Mouse (Mus musculus) layer of hippocampus, adult 11-12 months (tissue): Measurements from ENCODE around the gene Sod1.
"Not testable (repeated sequence)": the region's sequence is repeated elsewhere in the genome, so short reads cannot be mapped to it uniquely, and the experiment has no call there.

ENCODE experiments used
- DNase-seq: peaks from one replicate; pipeline ENCODE4 v3.0.0; 2022; ENCODE audit warnings: low spot score

Sod1 gene

DNA sequence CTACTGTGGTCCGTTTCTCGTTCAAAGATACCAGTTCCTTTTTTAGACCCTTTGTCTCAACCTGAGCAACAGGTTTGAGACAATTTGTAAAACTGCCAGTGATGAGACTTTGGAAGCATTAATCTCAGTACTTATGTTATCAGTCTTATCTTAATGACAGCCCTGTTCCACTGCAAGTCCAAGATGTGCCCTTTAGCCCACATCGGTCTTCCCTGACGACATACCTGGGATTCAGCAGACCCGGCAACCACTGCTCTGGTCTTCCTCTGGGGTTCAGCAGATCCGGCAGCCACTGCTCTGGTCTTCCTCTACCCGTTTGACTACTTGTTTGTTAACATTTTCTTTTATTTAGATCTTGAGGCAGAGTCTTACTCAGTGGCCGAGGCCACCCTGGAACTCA, 8.8 kb upstream of the Sod1 start:
- DNase-seq, result no peak

DNA sequence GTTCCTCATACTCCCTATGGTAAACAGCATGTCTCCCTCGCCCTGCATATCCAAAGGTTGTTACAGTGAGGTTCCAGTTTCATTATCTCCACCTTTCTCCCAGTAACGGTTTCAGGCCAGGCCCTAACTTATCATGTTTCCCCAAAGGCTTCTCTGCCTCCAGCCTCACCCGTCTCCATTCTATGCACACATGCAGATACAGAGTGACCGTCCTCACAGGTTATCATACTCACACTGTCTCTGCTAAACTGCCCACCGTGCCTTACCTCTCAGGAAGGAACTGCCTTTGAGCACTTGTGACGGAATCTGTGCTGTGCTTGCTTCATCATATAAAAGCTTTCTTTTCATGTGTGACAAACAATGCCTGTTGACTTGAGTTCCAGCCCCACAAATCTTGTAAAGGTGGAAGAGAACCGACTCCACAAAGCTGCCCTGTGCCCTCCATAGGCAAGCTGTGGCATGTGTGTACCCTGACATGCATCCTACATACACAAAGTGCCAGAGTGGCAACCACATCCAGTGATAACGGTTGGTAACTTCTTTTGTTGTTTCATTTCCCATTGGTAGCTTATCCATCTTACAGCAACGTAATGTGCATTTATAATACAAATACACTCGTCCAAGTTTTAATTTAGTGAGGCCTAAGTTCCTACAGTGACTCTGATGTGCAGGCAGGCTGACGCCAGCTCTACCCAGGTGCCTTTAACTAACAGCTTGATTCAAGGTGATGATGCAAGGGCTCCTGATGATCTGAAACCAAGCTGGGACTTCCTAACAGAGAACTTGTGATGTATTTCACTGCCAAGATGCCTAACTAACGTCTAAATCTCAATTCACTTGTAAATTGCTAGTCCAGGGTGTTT, 6.8 kb upstream of the Sod1 start:
- no peak for DNase-seq

- no peak for DNase-seq
These were observed 5.6 kb upstream of the Sod1 start for GRCm38 (mm10) chr16:90214731-90215565.

DNA sequence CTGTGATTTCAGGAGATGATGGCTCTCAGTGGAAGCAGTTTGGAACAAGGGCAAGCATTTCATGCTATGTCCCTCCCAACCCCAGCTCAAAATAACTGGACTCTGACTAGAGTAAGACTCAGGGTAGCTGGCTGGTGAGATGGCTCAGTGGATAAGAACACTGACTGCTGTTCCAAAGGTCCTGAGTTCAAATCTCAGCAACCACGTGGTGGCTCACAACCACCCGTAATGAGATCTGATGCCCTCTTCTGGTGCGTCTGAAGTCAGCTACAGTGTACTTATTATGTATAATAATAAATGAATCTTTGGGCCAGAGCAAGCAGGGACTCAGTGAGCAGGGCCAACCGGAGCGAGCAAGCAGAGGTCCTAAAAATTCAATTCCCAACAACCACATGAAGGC, 4.7 kb upstream of the Sod1 start:
- not testable (repeated sequence) for DNase-seq

DNA sequence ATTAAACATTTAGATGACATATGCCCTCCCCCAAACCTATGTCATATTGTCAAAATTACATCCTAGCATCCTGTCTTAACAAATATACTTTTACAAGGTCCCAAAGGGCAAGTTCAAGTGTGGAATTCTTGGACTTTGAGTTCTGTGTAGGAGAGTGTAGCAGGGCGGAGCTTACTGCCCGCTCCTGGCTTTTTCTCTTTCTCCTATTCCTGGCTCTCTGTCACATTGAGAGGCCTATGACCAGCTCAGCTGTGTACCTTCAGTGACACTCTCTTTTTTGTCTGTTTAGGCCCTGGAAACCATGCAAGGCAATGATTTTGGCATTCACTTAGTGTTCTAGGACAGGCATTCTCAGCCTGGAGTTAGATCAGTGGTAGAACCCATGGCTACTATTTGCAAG, 4.1 kb upstream of the Sod1 start:
- no peak for DNase-seq

DNA sequence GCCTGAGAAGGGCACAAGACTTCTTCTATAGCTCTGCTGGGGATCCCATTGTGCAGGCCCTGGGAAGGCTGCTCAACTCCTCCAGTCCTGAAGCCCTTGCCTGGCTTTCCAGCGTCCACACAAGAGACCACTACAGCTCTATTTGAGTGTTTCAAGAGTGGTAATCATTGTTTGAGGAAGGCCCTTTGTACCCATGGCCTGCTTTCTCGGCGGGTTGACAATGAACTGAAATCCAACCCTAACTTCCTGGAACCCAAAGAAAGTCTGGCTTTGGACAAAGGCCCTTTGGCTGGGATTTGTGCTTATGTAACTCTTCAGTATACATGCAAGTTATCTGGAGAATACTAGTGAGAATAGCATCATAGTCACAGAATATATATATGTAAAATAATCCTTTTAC, 3.2 kb upstream of the Sod1 start:
- DNase-seq, result no peak

GRCm38 (mm10) chr16:90217926-90218325, 2.6 kb upstream of the Sod1 start:
- DNase-seq, result no peak

GRCm38 (mm10) chr16:90219445-90219844, 1.1 kb upstream of the Sod1 start:
- not testable (repeated sequence) for DNase-seq

DNA sequence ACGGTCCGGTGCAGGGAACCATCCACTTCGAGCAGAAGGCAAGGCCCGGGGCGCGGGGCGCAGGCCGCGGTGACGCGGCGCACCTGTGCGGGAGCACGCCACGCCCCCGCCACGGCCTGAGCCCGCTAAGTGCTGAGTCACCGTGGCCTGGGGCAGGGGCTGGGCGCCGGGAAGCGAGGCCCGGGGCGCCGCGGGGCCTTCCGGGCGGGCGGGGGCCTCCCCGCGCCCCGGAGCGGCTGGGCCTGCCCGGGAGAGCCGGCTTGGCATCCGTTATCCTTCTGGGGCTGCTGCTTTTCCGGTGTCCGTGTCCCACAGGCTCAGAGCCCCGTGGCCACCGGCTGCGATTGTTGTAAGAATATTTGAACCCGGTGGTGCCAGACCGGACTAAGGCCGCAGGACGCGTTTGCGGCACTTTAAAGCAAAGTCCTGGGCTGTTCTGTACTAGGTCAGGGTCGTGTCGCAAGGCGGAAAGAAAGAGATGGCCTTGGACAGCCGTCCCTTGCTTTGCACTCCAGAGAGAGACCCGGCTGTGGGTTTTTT, 408 bp downstream of the Sod1 start:
- peak; percentile 46 for DNase-seq

DNA sequence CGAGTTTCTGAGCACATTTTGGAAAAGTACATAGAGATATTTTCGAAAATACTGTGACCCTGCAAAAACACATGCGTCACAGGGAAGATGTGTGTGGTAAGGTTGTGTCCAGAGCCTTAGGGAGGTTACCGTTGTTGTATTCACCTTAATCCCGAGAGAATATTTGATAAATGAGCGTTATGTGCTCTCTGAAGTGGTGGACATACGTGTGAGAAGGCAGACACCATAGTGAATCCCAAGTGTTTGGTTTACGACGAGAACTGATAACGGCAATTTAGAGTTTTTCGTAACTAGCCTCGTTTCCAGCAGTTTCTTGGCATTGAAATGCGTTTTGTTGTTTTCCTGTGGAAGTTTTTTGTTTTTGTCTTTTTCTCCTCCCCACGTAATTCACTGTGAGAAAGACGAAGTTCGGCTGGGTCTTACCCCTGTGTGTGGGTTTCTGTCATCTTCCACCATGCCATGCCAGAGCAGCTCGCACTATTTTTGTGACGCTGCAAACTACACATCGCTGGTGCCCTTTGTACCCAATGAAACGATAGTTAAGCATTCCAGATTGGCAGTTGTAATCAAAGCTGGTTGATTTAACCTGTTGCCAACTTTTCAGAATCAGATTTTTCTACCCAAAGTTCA, 1.0 kb downstream of the Sod1 start:
- DNase-seq, result no peak

- DNase-seq, result no peak
These were observed 9.3 kb downstream of the Sod1 start for GRCm38 (mm10) chr16:90229897-90230296.

GRCm38 (mm10) chr16:90231302-90231701, 10.7 kb downstream of the Sod1 start:
- DNase-seq, result no peak

DNA sequence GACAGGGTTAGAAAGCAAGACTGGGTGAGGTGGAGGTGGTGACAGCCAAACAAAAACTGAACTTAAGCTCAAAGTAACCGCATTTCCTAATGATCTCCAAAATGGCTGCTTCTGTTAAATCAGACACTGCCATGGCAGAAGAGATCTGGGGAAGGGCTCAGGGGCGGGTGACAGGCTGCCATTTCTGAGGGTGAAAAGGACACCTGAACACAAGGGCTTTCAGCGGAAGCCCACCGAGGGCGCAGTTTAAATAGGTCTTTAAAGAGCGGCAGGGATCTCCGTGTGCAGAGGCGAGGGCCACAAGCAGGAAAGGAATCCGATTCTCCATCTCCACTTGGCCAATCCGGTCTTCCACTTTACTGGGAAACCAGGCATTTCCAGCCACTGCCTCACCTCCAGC, 13.1 kb downstream of the Sod1 start:
- DNase-seq, result no peak

DNA sequence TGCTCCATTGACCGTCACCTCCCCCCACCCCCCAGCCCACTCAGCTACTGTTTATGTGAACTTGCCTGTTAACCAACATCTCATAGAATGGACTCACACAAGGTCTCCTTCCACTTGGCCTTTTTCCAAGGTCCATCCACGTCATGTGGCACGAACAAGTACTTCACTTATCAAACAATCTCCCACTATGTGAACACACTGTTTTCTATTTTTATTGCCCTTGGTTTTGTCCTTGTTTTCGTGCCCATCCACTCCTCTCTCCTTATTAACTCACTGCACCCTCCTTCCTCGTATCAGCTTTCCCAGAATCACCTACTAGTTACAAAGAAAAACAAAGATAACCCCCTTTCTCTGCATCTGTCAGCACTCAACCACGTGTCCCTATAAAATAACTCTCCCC, 14.1 kb downstream of the Sod1 start:
- no peak for DNase-seq

GRCm38 (mm10) chr16:90235188-90235587, 14.6 kb downstream of the Sod1 start:
- no peak for DNase-seq

DNA sequence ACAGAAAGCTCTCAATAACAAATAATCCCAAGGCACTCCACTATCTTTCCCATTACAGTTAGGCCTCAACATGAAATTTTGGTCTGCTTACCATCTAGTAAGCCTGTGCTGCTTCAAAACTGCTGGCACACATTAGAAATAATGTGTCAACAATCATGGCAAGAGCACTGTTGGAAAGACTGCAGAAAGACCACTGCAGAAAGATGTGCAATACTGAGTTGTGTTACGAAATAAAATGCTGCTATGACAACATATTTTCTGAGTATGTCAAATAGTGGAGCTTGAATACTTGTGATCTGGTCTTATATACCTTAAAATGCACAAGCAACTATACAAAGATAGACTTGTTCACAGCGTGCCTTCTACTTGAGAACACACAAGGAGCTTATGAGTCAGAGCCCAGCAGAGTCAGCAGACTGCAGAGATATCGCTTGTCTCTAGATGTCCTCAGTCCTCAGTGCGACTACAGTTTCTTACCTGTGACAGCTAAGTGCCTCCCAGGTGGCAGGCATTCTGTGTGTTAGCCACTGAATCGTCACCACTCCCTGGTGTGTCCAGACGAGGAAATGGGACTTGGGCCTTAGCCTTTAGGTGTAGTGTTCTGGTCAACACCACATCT, 18.7 kb downstream of the Sod1 start:
- no peak for DNase-seq

DNA sequence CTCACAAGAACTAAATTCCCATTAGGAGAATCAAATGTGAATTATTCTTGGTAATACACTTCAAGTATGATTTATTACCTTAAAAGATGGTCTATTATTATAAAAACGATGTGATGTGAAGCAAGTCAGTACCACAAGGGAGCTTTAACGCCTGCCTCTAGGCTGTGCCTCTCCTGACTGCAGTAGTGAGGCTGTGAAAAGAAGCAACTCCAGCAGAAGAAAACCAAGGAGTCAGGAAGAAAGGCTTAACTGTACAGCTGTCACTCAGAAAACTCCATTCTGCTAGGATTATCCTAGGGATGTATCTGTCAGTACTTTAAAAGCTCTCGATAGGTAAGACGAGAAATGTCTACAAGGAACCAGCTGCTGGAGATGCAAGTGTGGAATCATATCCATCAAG, 21.3 kb downstream of the Sod1 start:
- no peak for DNase-seq

- DNase-seq, result no peak
These were observed 22.1 kb downstream of the Sod1 start for GRCm38 (mm10) chr16:90242426-90243304.

DNA sequence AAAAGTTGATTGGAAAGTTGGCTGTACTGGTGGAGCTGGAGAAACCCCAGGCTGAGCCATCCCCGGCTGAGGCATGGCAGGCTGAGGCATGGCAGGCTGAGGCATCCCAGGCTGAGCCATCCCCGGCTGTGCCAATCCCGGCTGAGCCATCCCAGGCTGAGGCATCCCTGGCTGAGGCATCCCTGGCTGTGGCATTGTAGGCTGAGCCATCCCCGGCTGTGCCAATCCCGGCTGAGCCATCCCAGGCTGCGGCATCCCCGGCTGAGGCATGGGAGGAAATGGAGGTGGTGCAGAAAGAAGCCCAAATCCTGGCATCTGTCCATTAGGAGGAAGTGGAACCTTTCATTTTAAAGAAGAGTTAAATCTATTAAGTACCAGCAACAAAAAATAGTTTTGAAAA, 29.5 kb downstream of the Sod1 start:
- DNase-seq, result no peak

- not testable (repeated sequence) for DNase-seq
These were observed 30.7 kb downstream of the Sod1 start for GRCm38 (mm10) chr16:90251256-90251655.

- DNase-seq, result no peak
These were observed 32.0 kb downstream of the Sod1 start for GRCm38 (mm10) chr16:90252521-90252920.
